Mouse (Mus musculus) forebrain, embryonic 12.5 days (tissue): Measurements from ENCODE around the gene Zfyve19. TPM values are rescaled to one million over a fixed set of nuclear protein-coding genes. Genes with fewer than 3 reads are reported as not detected.

ENCODE experiments used
- ATAC-seq: fragments of 200-750 bp; cut with Nextera tagmentation; 2 replicates; pipeline ENCODE4 v1.8.0; 2017; ENCODE audit warnings: moderate TSS enrichment; ENCODE audit not compliant: low FRiP score
- H3K27ac ChIP-seq: fragments of 300-500 bp; sonication (generic); 2 replicates; pipeline ENCODE4 v1.5.1; 2016; ENCODE audit warnings: mild to moderate bottlenecking
- H3K27me3 ChIP-seq: fragments of 300-500 bp; sonication (generic); 2 replicates; pipeline ENCODE4 v1.6.1; 2016; ENCODE audit warnings: mild to moderate bottlenecking
- H3K36me3 ChIP-seq: fragments of 300-500 bp; sonication (generic); replicated peaks from 2 replicates; pipeline ENCODE4 v1.6.1; 2016; ENCODE audit warnings: mild to moderate bottlenecking
- H3K4me1 ChIP-seq: fragments of 300-500 bp; sonication (generic); 2 replicates; pipeline ENCODE4 v1.6.1; 2016
- H3K4me2 ChIP-seq: fragments of 300-500 bp; sonication (generic); 2 replicates; pipeline ENCODE4 v1.6.1; 2016; ENCODE audit warnings: mild to moderate bottlenecking, moderate library complexity
- H3K4me3 ChIP-seq: fragments of 300-500 bp; sonication (generic); replicated peaks from 2 replicates; pipeline ENCODE4 v1.5.1; 2016; ENCODE audit warnings: mild to moderate bottlenecking
- H3K9ac ChIP-seq: fragments of 300-500 bp; sonication (generic); 2 replicates; pipeline ENCODE4 v1.6.1; 2016; ENCODE audit warnings: mild to moderate bottlenecking
- H3K9me3 ChIP-seq: fragments of 300-500 bp; sonication (generic); 2 replicates; pipeline ENCODE4 v1.6.1; 2016
- WGBS: fragments of 180-500 bp; shearing (Covaris S2); methylation state at CpG from one replicate; pipeline ENCODE4 v1.1.7; 2016; 5-methylcytosine and 5-hydroxymethylcytosine counted together
- polyA plus RNA-seq: library from polyadenylated mRNA; unstranded; fragments of >200 nt; fragmentation: Nextera tagmentation; extraction: Ambion mirVana; gene quantifications from 2 replicates; pipeline ENCODE4 v1.2.1, GENCODE M21; 2016

Zfyve19 gene
- polyA plus RNA-seq, result 45.9 and 51.1 TPM in 2 replicates

DNA sequence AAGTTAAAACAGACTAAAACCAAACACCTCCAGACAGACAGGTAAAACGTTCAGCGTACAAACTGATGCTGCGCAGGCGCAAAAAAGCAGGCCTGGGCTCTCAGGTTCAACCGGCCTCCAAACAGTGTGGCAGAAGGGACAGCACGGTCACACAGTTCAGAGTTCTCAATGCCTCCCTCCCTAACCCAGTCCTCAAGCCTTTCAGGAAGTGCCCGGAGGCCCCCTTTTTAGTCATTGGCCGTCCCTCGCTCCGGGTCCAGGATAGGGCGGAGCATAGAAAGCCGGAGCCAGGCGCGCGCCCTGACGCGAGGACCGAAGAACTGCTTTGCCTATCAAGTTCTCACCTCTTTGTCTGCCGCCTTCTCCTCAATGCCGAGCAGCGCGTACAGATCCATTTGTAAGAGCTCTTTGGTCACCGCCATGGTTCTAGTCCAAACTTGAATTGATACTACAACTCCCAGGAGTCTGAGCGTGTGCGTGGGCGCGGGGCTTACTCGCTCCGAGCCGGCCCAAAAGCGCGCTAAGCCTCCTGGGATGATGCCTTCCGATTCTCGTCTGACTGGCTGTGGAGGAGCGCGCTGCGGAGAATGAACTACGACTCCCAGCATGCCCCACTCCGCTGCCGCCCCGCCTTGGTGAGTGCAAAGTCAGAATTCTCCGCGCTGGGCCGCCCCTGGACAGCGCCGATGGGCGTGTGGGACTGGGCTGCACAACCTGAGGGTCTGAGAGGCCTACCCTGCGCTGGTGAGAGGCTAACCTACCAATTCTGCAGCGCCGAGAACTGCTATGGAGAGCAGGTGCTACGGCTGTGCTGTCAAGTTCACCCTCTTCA, at the start of gene Zfyve19, which contains the start of gene Dnajc17:
Gene Zfyve19 (plus strand): TSS at position 274 of the 832 bp plus-strand sequence.
Gene Dnajc17 (minus strand): TSS at position 452 of the 832 bp plus-strand sequence.
- under 1% methylated on average over 51 of the region's 51 CpGs for WGBS
- peak within 1 kb of the TSS; percentile 87 for H3K27ac ChIP-seq
- H3K9ac ChIP-seq, result peak within 1 kb of the TSS; percentile 79
- H3K4me1 ChIP-seq, result peaks cover 20% of the 10 kb centered on the region
- no peaks in the 10 kb centered on the region for H3K9me3 ChIP-seq
- peak within 1 kb of the TSS; percentile 70 for H3K4me2 ChIP-seq
- no peaks in the 10 kb centered on the region for H3K27me3 ChIP-seq
- H3K4me3 ChIP-seq, result peak within 1 kb of the TSS; percentile 74
- peak; percentile 97 for ATAC-seq
- H3K36me3 ChIP-seq, result peaks cover 27% of the 10 kb centered on the region

DNA sequence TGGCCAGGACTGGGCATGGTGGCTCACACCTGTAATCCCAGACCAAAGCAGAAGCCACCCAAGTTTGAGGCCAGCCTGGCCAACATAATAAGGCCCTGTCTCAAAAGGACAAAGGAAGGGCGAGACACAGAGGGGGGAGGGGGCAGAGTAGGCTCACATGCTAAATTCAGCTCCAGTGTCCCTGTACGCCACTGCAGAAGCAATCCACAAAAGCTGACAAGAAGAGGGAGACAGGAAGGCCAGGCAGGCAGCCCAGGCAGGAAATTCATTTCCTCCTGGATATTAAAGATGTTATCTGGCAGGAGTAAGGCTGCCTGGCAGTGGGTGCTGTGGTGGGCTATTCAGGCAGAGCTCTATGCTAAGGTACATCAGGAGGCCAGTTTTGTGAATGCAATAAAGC, 47.2 kb upstream of the Zfyve19 start:
- no peaks in the 10 kb centered on the region for H3K36me3 ChIP-seq
- H3K4me1 ChIP-seq, result peaks cover 5% of the 10 kb centered on the region
- WGBS, result 22% methylated on average over 2 of the region's 2 CpGs
- ATAC-seq, result no peak
- H3K4me3 ChIP-seq, result no peak overlapping the region
- H3K4me2 ChIP-seq, result no peak overlapping the region
- H3K9me3 ChIP-seq, result no peaks in the 10 kb centered on the region
- no peak overlapping the region for H3K9ac ChIP-seq
- no peak overlapping the region for H3K27ac ChIP-seq
- peaks cover 25% of the 10 kb centered on the region for H3K27me3 ChIP-seq

DNA sequence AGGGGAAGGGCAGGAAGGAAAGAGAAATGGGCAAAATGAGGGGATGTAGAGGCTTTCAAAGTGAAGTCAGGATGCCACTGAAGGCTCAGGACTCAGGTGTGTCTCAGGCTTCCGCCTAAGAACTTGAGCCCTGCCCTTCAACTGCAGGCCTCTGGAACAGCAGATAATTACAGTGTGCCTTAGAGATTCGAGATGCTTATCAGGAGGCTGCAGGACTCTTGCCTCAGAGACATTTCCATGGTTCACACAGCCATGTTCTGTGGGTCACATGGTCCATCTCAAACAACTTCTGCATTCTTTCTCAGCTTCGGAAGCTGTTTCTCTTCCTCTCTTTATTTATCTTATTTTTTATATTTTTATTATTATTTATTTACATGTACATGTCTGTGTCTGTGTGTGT, 45.3 kb upstream of the Zfyve19 start:
- 73% methylated on average over 3 of the region's 3 CpGs for WGBS
- H3K27ac ChIP-seq, result no peak overlapping the region
- H3K4me2 ChIP-seq, result no peak overlapping the region
- H3K9ac ChIP-seq, result no peak overlapping the region
- no peaks in the 10 kb centered on the region for H3K9me3 ChIP-seq
- ATAC-seq, result no peak
- H3K36me3 ChIP-seq, result no peaks in the 10 kb centered on the region
- peaks cover 44% of the 10 kb centered on the region for H3K27me3 ChIP-seq
- no peak overlapping the region for H3K4me3 ChIP-seq
- peaks cover 16% of the 10 kb centered on the region for H3K4me1 ChIP-seq

DNA sequence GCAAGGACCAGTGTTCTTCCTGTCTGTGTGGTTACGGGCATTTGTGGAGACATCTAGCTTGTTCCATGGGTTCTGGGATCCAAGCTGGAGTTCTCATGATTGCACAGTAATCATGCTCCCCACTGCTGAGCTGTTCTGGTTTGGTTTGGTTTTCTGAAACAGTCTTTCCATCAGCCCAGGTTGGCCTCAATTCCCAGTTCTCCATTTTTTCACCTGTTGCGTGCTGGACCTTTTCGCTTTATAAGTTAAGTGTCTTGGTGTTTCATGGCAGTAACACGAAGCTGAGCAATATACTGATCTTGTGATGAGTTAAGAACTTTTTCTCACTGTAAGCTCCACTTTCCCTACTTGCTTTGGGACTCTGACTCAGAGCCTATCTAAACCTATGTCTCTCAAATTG, 44.4 kb upstream of the Zfyve19 start:
- Histone ChIP-seq H3K4me1 (peaks cover 16% of the 10 kb centered on the region), H3K27me3 (peaks cover 52% of the 10 kb centered on the region), H3K9me3 (no peaks in the 10 kb centered on the region), H3K4me3 (no peak overlapping the region), H3K36me3 (no peaks in the 10 kb centered on the region), H3K4me2 (no peak overlapping the region), H3K27ac (no peak overlapping the region), H3K9ac (no peak overlapping the region)
- 84% methylated on average over 4 of the region's 4 CpGs for WGBS
- no peak for ATAC-seq

DNA sequence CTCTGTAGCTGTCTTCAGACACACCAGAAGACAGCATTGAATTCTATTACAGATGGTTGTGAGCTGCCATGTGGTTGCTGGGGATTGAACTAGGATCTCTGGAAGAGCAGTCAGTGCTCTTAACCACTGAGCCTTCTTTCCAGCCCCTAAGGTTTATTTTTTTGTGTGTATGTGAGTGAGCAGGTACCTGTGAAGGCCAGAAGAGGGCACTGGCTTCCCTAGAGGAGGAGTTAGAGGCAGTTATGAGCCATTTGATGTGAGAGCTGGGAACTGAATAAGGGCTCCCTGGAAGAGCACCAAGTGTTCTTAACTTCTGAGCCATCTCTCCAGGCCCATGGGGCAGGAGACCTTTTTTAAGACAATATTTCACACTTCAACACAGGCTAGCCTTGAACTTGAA, 43.0 kb upstream of the Zfyve19 start:
- H3K9ac ChIP-seq, result no peak overlapping the region
- peaks cover 16% of the 10 kb centered on the region for H3K4me1 ChIP-seq
- no peak overlapping the region for H3K27ac ChIP-seq
- no peaks in the 10 kb centered on the region for H3K9me3 ChIP-seq
- no peak overlapping the region for H3K4me3 ChIP-seq
- no peaks in the 10 kb centered on the region for H3K36me3 ChIP-seq
- no peak overlapping the region for H3K4me2 ChIP-seq
- ATAC-seq, result no peak
- peaks cover 61% of the 10 kb centered on the region for H3K27me3 ChIP-seq

DNA sequence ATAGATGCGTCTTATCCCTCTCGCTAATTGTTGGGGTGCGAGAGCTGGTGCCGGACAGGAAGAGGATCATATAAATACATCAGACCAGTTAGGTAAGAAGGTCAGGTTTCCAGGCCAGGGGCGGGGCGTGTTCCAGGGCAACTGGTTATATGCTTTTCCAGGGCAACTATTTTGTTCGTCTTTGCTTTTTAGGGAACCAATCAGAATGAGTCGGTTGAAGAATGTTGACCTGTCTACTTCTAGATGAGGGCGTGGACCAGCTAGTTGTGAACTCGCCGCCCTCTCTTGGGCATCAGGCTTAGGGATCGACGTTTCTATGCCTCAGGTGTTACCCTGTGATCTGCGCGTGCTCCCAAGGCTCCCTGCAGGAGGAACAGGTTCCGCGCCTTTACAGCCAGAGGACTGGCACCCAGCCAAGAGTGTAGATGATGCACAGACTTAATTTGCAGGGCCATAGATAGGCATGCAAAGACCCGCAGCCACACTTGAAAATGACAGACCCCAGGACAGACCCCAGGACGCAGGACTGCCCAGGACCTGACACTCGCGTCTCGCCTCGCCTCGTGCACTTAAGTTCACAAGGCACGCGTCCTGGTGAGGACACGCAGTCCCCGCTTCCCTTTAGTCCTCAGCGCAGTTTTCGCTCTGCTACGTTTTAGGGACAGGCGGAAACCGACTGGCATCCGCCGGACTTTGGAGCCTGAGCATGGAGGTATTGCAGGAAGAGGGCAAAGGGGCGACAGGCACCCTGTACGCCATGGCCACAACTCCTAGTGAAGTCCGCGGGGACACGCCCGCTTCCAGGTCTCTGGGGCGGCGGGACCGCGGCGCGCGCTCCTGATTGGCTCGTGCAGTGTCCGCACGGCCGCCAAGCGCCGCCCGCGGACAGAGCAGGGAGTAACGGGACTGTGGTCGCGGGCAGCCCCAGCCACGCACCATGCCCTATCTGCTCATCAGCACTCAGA, 41.2 kb upstream of the Zfyve19 start, which contains the start of gene Gchfr:
Gene Gchfr (plus strand): TSS at position 873 of the 965 bp plus-strand sequence.
- WGBS, result under 1% methylated on average over 60 of the region's 60 CpGs
- Histone ChIP-seq H3K4me1 (peaks cover 19% of the 10 kb centered on the region), H3K27me3 (peaks cover 61% of the 10 kb centered on the region), H3K36me3 (no peaks in the 10 kb centered on the region), H3K9me3 (no peaks in the 10 kb centered on the region), H3K27ac (no peak within 1 kb of the TSS), H3K4me3 (peak within 1 kb of the TSS; percentile 51), H3K9ac (peak within 1 kb of the TSS; percentile 48), H3K4me2 (peak within 1 kb of the TSS; percentile 91)
- ATAC-seq, result peak; percentile 86

DNA sequence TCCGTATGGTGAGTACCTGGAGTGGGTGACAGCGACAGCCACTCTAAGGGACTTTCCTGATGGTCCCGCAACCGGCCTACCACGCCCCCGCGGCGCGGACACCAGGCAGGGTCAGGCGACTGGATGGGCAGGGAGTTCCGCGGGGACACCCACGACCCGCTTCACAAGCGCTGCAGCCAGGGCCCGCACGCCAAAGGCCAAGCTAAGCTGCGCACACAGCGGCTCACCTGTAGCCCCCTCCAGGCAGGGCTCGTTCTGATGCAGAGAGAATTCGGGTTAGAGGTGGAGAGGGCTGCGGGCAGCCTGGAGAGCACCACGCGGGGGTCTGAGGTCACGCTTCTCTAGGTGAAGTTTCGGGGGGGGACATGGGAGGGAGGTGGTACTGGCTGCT, 40.6 kb upstream of the Zfyve19 start:
- Histone ChIP-seq H3K36me3 (no peaks in the 10 kb centered on the region), H3K4me2 (peak overlapping the region; percentile 91), H3K4me3 (peak overlapping the region; percentile 51), H3K27ac (no peak overlapping the region), H3K9ac (peak overlapping the region; percentile 48), H3K9me3 (no peaks in the 10 kb centered on the region), H3K4me1 (peaks cover 25% of the 10 kb centered on the region), H3K27me3 (peaks cover 61% of the 10 kb centered on the region)
- ATAC-seq, result peak; percentile 44; the same call in 1 of the 2 replicates
- WGBS, result 2% methylated on average over 26 of the region's 26 CpGs

DNA sequence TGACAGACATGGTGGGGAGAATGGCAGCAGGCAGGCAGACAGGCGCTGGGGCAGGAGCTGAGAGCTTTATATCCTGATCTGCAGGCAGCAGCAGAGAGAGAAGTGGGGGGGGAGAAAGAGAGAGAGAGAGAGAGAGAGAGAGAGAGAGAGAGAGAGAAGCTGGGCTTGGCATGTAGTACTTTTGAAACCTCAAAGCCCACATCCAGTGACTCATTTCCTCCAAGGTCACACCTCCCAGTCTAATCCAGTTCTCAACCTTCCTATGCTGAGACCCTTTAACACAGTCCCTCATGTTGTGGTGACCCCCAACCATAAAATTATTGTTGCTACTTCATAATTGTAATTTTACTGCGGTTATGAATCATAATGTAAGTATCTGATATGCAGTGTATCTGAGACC, 38.1 kb upstream of the Zfyve19 start:
- no peak for ATAC-seq
- no peak overlapping the region for H3K4me2 ChIP-seq
- peaks cover 49% of the 10 kb centered on the region for H3K27me3 ChIP-seq
- peaks cover 47% of the 10 kb centered on the region for H3K4me1 ChIP-seq
- no peak overlapping the region for H3K27ac ChIP-seq
- H3K9ac ChIP-seq, result no peak overlapping the region
- H3K36me3 ChIP-seq, result no peaks in the 10 kb centered on the region
- no peak overlapping the region for H3K4me3 ChIP-seq
- 92% methylated on average over 2 of the region's 2 CpGs for WGBS
- no peaks in the 10 kb centered on the region for H3K9me3 ChIP-seq

DNA sequence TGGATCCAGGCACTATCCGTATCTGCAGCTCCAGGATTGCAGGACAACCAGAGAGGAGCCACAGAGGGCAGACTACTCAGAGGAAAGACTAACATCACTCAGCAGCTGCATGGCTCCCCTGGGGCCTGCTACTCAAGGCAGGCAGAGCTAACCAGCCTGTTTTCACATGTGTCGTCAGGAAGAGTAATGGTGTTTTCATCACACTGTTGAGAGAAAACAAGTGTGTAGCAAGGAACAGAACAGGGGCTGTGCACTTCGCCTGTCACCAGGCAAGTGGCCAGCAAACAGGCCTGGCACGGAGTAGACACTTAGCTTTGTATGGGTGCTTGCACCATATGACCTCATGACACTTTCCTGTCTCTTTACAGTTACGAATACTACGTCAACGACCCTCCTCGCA, 36.8 kb upstream of the Zfyve19 start:
- no peaks in the 10 kb centered on the region for H3K9me3 ChIP-seq
- H3K27ac ChIP-seq, result no peak overlapping the region
- 89% methylated on average over 8 of the region's 8 CpGs for WGBS
- H3K36me3 ChIP-seq, result no peaks in the 10 kb centered on the region
- H3K9ac ChIP-seq, result no peak overlapping the region
- no peak overlapping the region for H3K4me2 ChIP-seq
- no peak for ATAC-seq
- peaks cover 37% of the 10 kb centered on the region for H3K27me3 ChIP-seq
- no peak overlapping the region for H3K4me3 ChIP-seq
- peaks cover 45% of the 10 kb centered on the region for H3K4me1 ChIP-seq

DNA sequence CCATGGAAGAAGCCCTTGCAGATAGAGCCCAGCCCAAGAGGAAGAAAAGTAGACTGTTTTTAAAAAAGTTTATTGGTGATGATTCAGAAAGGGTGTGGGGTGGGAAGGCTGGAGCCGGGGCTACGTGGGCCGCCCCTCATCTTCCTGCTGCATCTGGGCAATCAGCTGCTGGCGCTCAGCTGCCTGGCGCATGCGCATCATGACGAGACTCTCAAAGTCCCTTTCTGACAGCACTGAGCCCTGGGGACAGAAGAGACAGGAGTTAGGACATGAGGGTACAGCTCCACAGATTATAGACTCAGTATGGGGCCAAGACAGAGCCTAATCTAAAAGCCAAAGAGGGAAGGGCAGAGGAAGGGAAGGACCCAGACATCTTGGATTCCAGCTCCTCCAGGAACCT, 36.0 kb upstream of the Zfyve19 start:
- Histone ChIP-seq H3K4me2 (no peak overlapping the region), H3K36me3 (0 out of 2 replicates have a peak, but pooled peaks cover 6% of the 10 kb centered on the region), H3K9ac (no peak overlapping the region), H3K27ac (peak overlapping the region; percentile 38; the same call in 1 of the 2 replicates), H3K27me3 (peaks cover 28% of the 10 kb centered on the region), H3K4me1 (peaks cover 37% of the 10 kb centered on the region), H3K4me3 (no peak overlapping the region), H3K9me3 (no peaks in the 10 kb centered on the region)
- 84% methylated on average over 7 of the region's 7 CpGs for WGBS
- no peak for ATAC-seq

DNA sequence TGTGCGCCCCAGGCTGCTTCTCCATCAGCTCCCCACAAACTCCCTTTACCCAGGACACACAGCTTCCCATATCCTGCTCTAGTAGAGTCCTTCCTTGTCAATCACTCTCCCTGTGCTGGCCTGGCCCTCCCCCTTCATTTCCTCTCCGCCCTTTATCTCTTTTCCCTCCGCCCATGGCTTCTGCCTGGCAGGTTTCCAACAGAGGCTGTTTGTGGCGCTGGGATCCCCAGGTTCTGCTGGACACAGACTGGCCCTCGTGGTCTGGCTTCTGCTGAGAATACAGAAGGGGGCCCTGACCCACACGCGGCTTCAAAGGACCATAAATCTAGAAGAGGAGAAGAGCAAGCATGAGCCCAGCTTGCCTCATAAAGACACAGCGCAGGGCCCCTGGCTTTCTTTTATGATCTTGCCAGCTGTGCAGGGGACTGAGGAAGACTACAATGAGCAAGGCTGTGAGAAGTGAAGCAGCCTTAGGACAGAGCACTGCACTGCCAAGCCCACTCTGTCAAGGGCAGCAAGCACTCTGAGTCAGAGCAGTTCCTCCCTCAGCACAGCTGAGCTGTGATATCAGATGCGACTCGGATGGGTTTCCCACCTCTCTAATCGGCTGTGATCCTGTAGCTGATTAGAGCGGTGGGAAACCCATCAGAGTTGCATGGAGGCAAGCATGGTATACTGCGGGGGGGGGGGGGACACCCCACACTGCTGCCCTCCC, 35.4 kb upstream of the Zfyve19 start:
- Histone ChIP-seq H3K9me3 (no peaks in the 10 kb centered on the region), H3K4me3 (no peak overlapping the region), H3K27me3 (peaks cover 22% of the 10 kb centered on the region), H3K27ac (peak overlapping the region; percentile 47; the same call in 1 of the 2 replicates), H3K4me1 (peaks cover 32% of the 10 kb centered on the region), H3K36me3 (peaks cover 10% of the 10 kb centered on the region; the same call in 1 of the 2 replicates), H3K4me2 (0 out of 2 replicates have a peak overlapping the region, but pooled peaks have one; percentile 1), H3K9ac (0 out of 2 replicates have a peak overlapping the region, but pooled peaks have one; percentile 17)
- ATAC-seq, result peak; percentile 46; the same call in 1 of the 2 replicates
- 27% methylated on average over 13 of the region's 13 CpGs for WGBS
